Mouse (Mus musculus): ENCODE results near the gene Tmem25.

DNA sequence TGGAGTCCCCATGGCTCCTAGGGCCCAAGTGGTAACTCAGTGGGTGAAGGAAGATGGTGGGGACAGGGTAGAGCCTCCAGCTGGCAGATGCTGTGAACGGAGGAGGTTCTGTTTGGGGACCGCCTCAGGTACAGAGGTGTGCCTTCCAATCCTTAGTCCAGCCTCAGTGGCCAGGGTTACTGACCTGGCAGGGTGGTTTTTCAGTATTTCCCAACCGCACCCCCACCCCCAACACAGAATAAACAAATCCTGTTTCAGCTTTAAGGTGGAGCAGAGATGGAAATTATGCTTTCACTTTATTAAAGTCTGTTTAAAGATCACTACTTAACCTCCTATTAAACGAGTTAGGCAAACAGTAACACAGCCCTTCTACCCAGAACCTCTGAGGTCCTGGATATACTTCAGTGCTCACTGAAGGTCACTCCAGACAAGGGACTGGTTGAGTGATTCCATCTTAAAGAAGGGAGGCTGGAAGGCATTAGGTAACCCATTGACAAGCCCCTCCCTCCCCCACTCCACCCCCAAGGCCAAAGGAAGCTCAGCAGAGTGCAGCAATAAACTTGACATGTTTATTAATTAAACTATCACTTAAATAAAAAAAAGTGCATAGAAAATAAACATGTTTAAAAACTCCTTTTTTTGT lies 3.8 kb upstream of the Tmem25 start, which contains the start of gene Ttc36:
- TF ChIP-seq CHD2 (IDR thresholded peaks at IDR 0.05; ENCODE audit: low read depth, low read length) (no peak), ZNF384 (IDR thresholded peaks at IDR 0.05; ENCODE audit: low read depth, low read length) (no peak)
